Mouse (Mus musculus) midbrain, embryonic 11.5 days (tissue): ENCODE measurements at regions not wholly inside any gene's neighbourhood (a gene's known extent, or its start where the extent isn't known, plus 50 kb on each side); places are given as distances from the start of the nearest gene placed in this dataset.
A peak's percentile ranks its signal among the peaks of the same experiment; 100 is the strongest.

Experiments used
- ATAC-seq: fragments of 200-750 bp; cut with Nextera tagmentation; 2 replicates; pipeline ENCODE4 v1.8.0; 2017; ENCODE audit warnings: moderate TSS enrichment, moderate library complexity; ENCODE audit not compliant: low FRiP score
- DNase-seq: peaks from one replicate; pipeline ENCODE4 v3.0.0; 2015; ENCODE audit warnings: low spot score; ENCODE audit errors: missing footprints
- H3K27ac ChIP-seq: fragments of 300-500 bp; sonication (generic); 2 replicates; pipeline ENCODE4 v1.5.1; 2014; ENCODE audit warnings: low read depth, low read length
- H3K27me3 ChIP-seq: fragments of 300-500 bp; sonication (generic); 2 replicates; pipeline ENCODE4 v1.6.1; 2014; ENCODE audit warnings: mild to moderate bottlenecking, low read length, moderate library complexity, mixed read lengths; ENCODE audit not compliant: control insufficient read depth, insufficient read depth
- H3K36me3 ChIP-seq: fragments of 300-500 bp; sonication (generic); 2 replicates; pipeline ENCODE4 v1.6.1; 2014; ENCODE audit warnings: mild to moderate bottlenecking, low read length, moderate library complexity, mixed read lengths; ENCODE audit not compliant: control insufficient read depth, insufficient read depth
- H3K4me1 ChIP-seq: fragments of 300-500 bp; sonication (generic); 2 replicates; pipeline ENCODE4 v1.6.1; 2014; ENCODE audit warnings: low read length; ENCODE audit not compliant: control insufficient read depth, insufficient read depth
- H3K4me2 ChIP-seq: fragments of 300-500 bp; sonication (generic); 2 replicates; pipeline ENCODE4 v1.6.1; 2014; ENCODE audit warnings: mild to moderate bottlenecking, moderate library complexity
- H3K4me3 ChIP-seq: fragments of 300-500 bp; sonication (generic); 2 replicates; pipeline ENCODE4 v1.5.1; 2014; ENCODE audit warnings: low read depth, low read length
- H3K9ac ChIP-seq: fragments of 300-500 bp; sonication (generic); 2 replicates; pipeline ENCODE4 v1.6.1; 2014; ENCODE audit warnings: low read length
- H3K9me3 ChIP-seq: fragments of 300-500 bp; sonication (generic); 2 replicates; pipeline ENCODE4 v1.6.1; 2016; ENCODE audit warnings: low read length; ENCODE audit not compliant: control insufficient read depth
- WGBS: fragments of 180-500 bp; shearing (Covaris S2); extraction: QIAGEN DNeasy Blood & Tissue Kit; methylation state at CpG from one replicate; pipeline ENCODE4 v1.1.7; 2014; 5-methylcytosine and 5-hydroxymethylcytosine counted together

GRCm38 (mm10) chr1:75786173-75786820 lies 240.2 kb downstream of the Slc4a3 start:
- H3K27me3 ChIP-seq: no peaks in the 10 kb centered on the region
- H3K4me3 ChIP-seq: no peak overlapping the region
- no peaks in the 10 kb centered on the region for H3K9me3 ChIP-seq
- 54% methylated on average over 10 of the region's 10 CpGs for WGBS
- H3K9ac ChIP-seq: no peak overlapping the region
- H3K4me1 ChIP-seq: no peaks in the 10 kb centered on the region
- ATAC-seq (no peak), DNase-seq (no peak)
- H3K27ac ChIP-seq: no peak overlapping the region
- no peaks in the 10 kb centered on the region for H3K36me3 ChIP-seq
- H3K4me2 ChIP-seq: no peak overlapping the region

- 81% methylated on average over 1 of the region's 1 CpGs for WGBS
- Histone ChIP-seq H3K4me2 (no peak overlapping the region), H3K9me3 (no peaks in the 10 kb centered on the region; the same call in 1 of the 2 replicates), H3K36me3 (no peaks in the 10 kb centered on the region), H3K4me3 (no peak overlapping the region), H3K27ac (no peak overlapping the region), H3K27me3 (no peaks in the 10 kb centered on the region; the same call in 1 of the 2 replicates), H3K4me1 (no peaks in the 10 kb centered on the region), H3K9ac (no peak overlapping the region)
- no peak for ATAC-seq
- no peak for DNase-seq
Observed at GRCm38 (mm10) chr1:75791509-75791908, 245.4 kb downstream of the Slc4a3 start.

DNA sequence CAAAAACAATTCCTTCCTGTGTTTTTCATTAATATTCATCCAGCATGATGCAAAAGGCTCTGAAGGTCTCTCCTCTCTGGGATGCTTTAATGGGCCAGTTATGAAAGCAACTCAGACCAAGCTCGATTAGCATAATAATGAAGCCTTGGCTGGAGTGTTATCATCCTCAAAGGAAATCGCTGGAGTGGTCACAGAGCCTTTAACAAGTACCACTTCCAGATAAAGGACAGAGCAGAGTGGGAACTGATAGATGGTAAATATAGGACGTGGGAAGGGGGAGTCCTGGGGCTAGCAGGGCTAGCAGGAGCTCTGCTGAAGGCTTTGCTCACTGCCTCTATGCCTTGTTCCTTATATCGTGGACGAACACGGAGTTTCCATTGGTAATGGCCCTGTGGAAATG lies 251.7 kb downstream of the Slc4a3 start:
- H3K4me3 ChIP-seq: no peak overlapping the region
- peaks cover 7% of the 10 kb centered on the region; the same call in 1 of the 2 replicates for H3K4me1 ChIP-seq
- no peak overlapping the region for H3K27ac ChIP-seq
- H3K27me3 ChIP-seq: no peaks in the 10 kb centered on the region; the same call in 1 of the 2 replicates
- H3K36me3 ChIP-seq: no peaks in the 10 kb centered on the region
- no peak overlapping the region for H3K4me2 ChIP-seq
- no peak for DNase-seq
- 41% methylated on average over 6 of the region's 6 CpGs for WGBS
- H3K9me3 ChIP-seq: no peaks in the 10 kb centered on the region; the same call in 1 of the 2 replicates
- ATAC-seq: peak; percentile 38; the same call in 1 of the 2 replicates
- no peak overlapping the region for H3K9ac ChIP-seq

DNA sequence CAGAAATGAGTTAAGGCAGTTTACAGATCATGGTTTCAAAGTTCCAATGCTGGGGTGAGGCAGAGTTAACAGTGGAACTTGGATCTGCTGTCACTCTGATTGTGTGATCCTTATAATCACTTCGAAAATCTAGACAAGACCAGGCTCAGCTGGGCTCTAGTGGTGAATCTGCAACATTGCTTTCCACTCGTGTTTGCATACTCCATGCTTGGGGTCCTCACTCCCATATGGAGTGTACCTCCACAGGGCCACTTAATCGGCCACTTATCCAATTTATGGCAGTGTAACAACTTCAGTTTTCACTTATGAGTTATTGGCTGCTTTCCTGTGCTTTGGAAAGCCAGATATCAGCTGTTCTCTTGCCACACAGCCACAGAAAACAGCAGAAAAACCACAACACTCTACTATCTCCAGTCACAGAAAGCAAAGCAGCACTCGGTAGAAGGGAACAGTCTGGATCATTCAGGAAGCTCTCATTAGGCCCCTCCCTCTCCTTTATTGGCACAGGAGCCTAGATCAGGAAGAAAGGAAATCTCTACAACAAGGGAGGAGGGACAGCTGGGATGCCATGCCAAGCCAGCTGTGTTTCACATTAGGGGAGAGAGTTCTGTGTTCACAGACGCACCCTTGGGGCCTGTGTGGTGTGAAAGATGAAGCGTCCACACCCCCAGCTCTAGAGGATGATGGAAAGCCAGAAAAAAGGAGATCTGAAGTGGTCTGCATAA lies 252.5 kb downstream of the Slc4a3 start:
- no peaks in the 10 kb centered on the region for H3K9me3 ChIP-seq
- no peak overlapping the region for H3K4me3 ChIP-seq
- H3K4me1 ChIP-seq: peaks cover 7% of the 10 kb centered on the region; the same call in 1 of the 2 replicates
- no peak overlapping the region for H3K4me2 ChIP-seq
- DNase-seq (no peak), ATAC-seq (no peak)
- no peak overlapping the region for H3K9ac ChIP-seq
- WGBS: 76% methylated on average over 6 of the region's 6 CpGs
- no peak overlapping the region for H3K27ac ChIP-seq
- H3K36me3 ChIP-seq: no peaks in the 10 kb centered on the region
- no peaks in the 10 kb centered on the region; the same call in 1 of the 2 replicates for H3K27me3 ChIP-seq

DNA sequence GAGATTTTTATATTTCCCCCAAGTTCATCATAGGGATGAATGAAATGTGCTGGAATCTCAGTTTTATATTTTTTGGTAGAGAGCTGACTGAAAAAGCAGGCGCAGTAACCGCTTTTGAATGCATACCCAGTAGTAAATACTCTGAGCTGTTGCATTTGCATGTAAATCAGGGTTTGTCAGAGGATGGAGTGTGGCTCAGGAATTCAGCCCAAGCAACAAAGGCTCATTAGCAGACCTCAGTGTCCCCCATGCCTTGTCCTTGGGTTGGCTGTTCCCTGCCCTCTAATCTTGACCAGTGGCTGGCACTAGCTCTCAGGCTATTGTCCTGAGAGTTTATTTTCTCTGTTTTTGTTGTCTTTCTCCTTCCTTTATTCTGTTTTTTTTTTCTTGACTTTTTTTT lies 258.4 kb downstream of the Slc4a3 start:
- DNase-seq (peak; percentile 85), ATAC-seq (no peak)
- peaks cover 5% of the 10 kb centered on the region; the same call in 1 of the 2 replicates for H3K4me1 ChIP-seq
- WGBS: 15% methylated on average over 2 of the region's 2 CpGs
- H3K4me3 ChIP-seq: no peak overlapping the region
- H3K36me3 ChIP-seq: no peaks in the 10 kb centered on the region
- no peak overlapping the region for H3K27ac ChIP-seq
- no peaks in the 10 kb centered on the region for H3K9me3 ChIP-seq
- no peak overlapping the region for H3K4me2 ChIP-seq
- no peak overlapping the region for H3K9ac ChIP-seq
- H3K27me3 ChIP-seq: no peaks in the 10 kb centered on the region

GRCm38 (mm10) chr1:75812471-75812870 lies 266.4 kb downstream of the Slc4a3 start:
- no peaks in the 10 kb centered on the region for H3K9me3 ChIP-seq
- H3K9ac ChIP-seq: no peak overlapping the region

GRCm38 (mm10) chr1:75826202-75826601 lies 280.1 kb downstream of the Slc4a3 start:
- no peaks in the 10 kb centered on the region for H3K4me1 ChIP-seq
- no peak overlapping the region for H3K4me3 ChIP-seq
- H3K4me2 ChIP-seq: no peak overlapping the region
- ATAC-seq: no peak
- no peaks in the 10 kb centered on the region for H3K36me3 ChIP-seq
- H3K9ac ChIP-seq: no peak overlapping the region
- peak; percentile 77 for DNase-seq
- H3K27ac ChIP-seq: no peak overlapping the region
- 72% methylated on average over 5 of the region's 5 CpGs for WGBS
- no peaks in the 10 kb centered on the region for H3K27me3 ChIP-seq
- H3K9me3 ChIP-seq: no peaks in the 10 kb centered on the region

More at GRCm38 (mm10) chr1:75812471-75812870, 266.4 kb downstream of the Slc4a3 start:
- 82% methylated on average over 3 of the region's 3 CpGs for WGBS
- H3K36me3 ChIP-seq: no peaks in the 10 kb centered on the region
- H3K4me3 ChIP-seq: no peak overlapping the region
- H3K27me3 ChIP-seq: no peaks in the 10 kb centered on the region
- ATAC-seq: no peak
- DNase-seq: no peak
- no peak overlapping the region for H3K4me2 ChIP-seq
- no peaks in the 10 kb centered on the region for H3K4me1 ChIP-seq
- H3K27ac ChIP-seq: no peak overlapping the region

GRCm38 (mm10) chr1:75833071-75833830 lies 287.2 kb downstream of the Slc4a3 start:
- ATAC-seq (no peak), DNase-seq (peak; percentile 67)
- Histone ChIP-seq H3K4me1 (no peaks in the 10 kb centered on the region), H3K4me2 (no peak overlapping the region), H3K9ac (no peak overlapping the region), H3K4me3 (no peak overlapping the region), H3K36me3 (no peaks in the 10 kb centered on the region), H3K27me3 (no peaks in the 10 kb centered on the region), H3K9me3 (no peaks in the 10 kb centered on the region), H3K27ac (no peak overlapping the region)
- 66% methylated on average over 12 of the region's 12 CpGs for WGBS

- H3K4me2 ChIP-seq: no peak overlapping the region
- peaks cover 10% of the 10 kb centered on the region for H3K27me3 ChIP-seq
- H3K36me3 ChIP-seq: no peaks in the 10 kb centered on the region
- H3K9me3 ChIP-seq: no peaks in the 10 kb centered on the region
- no peak for ATAC-seq
- 79% methylated on average over 3 of the region's 3 CpGs for WGBS
- H3K27ac ChIP-seq: no peak overlapping the region
- DNase-seq: peak; percentile 76
- no peak overlapping the region for H3K9ac ChIP-seq
- H3K4me3 ChIP-seq: no peak overlapping the region
- H3K4me1 ChIP-seq: no peaks in the 10 kb centered on the region
Observed at GRCm38 (mm10) chr1:75834361-75834760, 288.3 kb downstream of the Slc4a3 start.
